Mouse (Mus musculus): ENCODE results near the gene 9030025P20Rik. TPM values are rescaled to one million over a fixed set of nuclear protein-coding genes. Genes with fewer than 3 reads are reported as not detected.
A peak's percentile ranks its signal among the peaks of the same experiment; 100 is the strongest.
"Not testable (repeated sequence)": the region's sequence is repeated elsewhere in the genome, so short reads cannot be mapped to it uniquely, and the experiment has no call there.

The 9030025P20Rik gene
- polyA plus RNA-seq, 1 experiment, result 34.4 TPM

GRCm38 (mm10) chr17:14949161-14949827 is 29.0 kb upstream of the 9030025P20Rik start:
- H3K27ac ChIP-seq (ENCODE audit: insufficient read depth, low read depth, low read length), result no peak overlapping the region
- H3K4me1 ChIP-seq (ENCODE audit: control insufficient read depth, insufficient read depth, low read length), result peaks cover 4% of the 10 kb centered on the region
- no peak overlapping the region for H3K4me3 ChIP-seq (ENCODE audit: insufficient read depth, low read length)
- TF ChIP-seq CTCF (IDR thresholded peaks at IDR 0.05; ENCODE audit: low read depth, low read length), result no peak
- TF ChIP-seq POLR2A (IDR thresholded peaks at IDR 0.05; ENCODE audit: borderline replicate concordance, low read depth, low read length), result no peak

GRCm38 (mm10) chr17:14953452-14953851 is 24.8 kb upstream of the 9030025P20Rik start:
- Histone ChIP-seq H3K4me3 (ENCODE audit: insufficient read depth, low read length) (no peak overlapping the region), H3K27ac (ENCODE audit: insufficient read depth, low read depth, low read length) (no peak overlapping the region), H3K4me1 (ENCODE audit: control insufficient read depth, insufficient read depth, low read length) (no peaks in the 10 kb centered on the region)
- TF ChIP-seq POLR2A (IDR thresholded peaks at IDR 0.05; ENCODE audit: borderline replicate concordance, low read depth, low read length), result no peak
- no peak for TF ChIP-seq CTCF (IDR thresholded peaks at IDR 0.05; ENCODE audit: low read depth, low read length)

GRCm38 (mm10) chr17:14958686-14959327 is 19.5 kb upstream of the 9030025P20Rik start:
- no peak overlapping the region for H3K4me3 ChIP-seq (ENCODE audit: insufficient read depth, low read length)
- TF ChIP-seq CTCF (IDR thresholded peaks at IDR 0.05; ENCODE audit: low read depth, low read length) (no peak), POLR2A (IDR thresholded peaks at IDR 0.05; ENCODE audit: borderline replicate concordance, low read depth, low read length) (no peak)
- H3K4me1 ChIP-seq (ENCODE audit: control insufficient read depth, insufficient read depth, low read length), result peaks cover 2% of the 10 kb centered on the region; the same call in 1 of the 2 replicates
- no peak overlapping the region for H3K27ac ChIP-seq (ENCODE audit: insufficient read depth, low read depth, low read length)

GRCm38 (mm10) chr17:14959979-14960378 is 18.3 kb upstream of the 9030025P20Rik start:
- H3K27ac ChIP-seq (ENCODE audit: insufficient read depth, low read depth, low read length), result no peak overlapping the region
- TF ChIP-seq POLR2A (IDR thresholded peaks at IDR 0.05; ENCODE audit: borderline replicate concordance, low read depth, low read length) (no peak), CTCF (IDR thresholded peaks at IDR 0.05; ENCODE audit: low read depth, low read length) (no peak)
- H3K4me3 ChIP-seq (ENCODE audit: insufficient read depth, low read length), result peak overlapping the region; percentile 37
- H3K4me1 ChIP-seq (ENCODE audit: control insufficient read depth, insufficient read depth, low read length), result peaks cover 2% of the 10 kb centered on the region; the same call in 1 of the 2 replicates

- no peak overlapping the region for H3K27ac ChIP-seq (ENCODE audit: insufficient read depth, low read depth, low read length)
- peak overlapping the region; percentile 84 for H3K4me3 ChIP-seq (ENCODE audit: insufficient read depth, low read length)
- peaks cover 2% of the 10 kb centered on the region; the same call in 1 of the 2 replicates for H3K4me1 ChIP-seq (ENCODE audit: control insufficient read depth, insufficient read depth, low read length)
- TF ChIP-seq CTCF (IDR thresholded peaks at IDR 0.05; ENCODE audit: low read depth, low read length) (no peak), POLR2A (IDR thresholded peaks at IDR 0.05; ENCODE audit: borderline replicate concordance, low read depth, low read length) (no peak)
These were observed 17.7 kb upstream of the 9030025P20Rik start for GRCm38 (mm10) chr17:14960520-14960919.

- H3K4me3 ChIP-seq (ENCODE audit: insufficient read depth, low read length), result peak within 1 kb of the TSS; percentile 84
- not testable (repeated sequence) for H3K27ac ChIP-seq (ENCODE audit: insufficient read depth, low read depth, low read length); H3K4me1 ChIP-seq (ENCODE audit: control insufficient read depth, insufficient read depth, low read length)
These were observed 17.2 kb upstream of the 9030025P20Rik start, which contains the start of gene Phf10 for GRCm38 (mm10) chr17:14960951-14961556. Gene Phf10, minus strand, starts transcription at chr17:14961273.

- H3K4me3 ChIP-seq (ENCODE audit: insufficient read depth, low read length); H3K27ac ChIP-seq (ENCODE audit: insufficient read depth, low read depth, low read length); H3K4me1 ChIP-seq (ENCODE audit: control insufficient read depth, insufficient read depth, low read length): not testable (repeated sequence)
These were observed 16.6 kb upstream of the 9030025P20Rik start for GRCm38 (mm10) chr17:14961557-14962154.

GRCm38 (mm10) chr17:14968373-14968913 is 9.8 kb upstream of the 9030025P20Rik start:
- not testable (repeated sequence) for H3K4me3 ChIP-seq (ENCODE audit: insufficient read depth, low read length); H3K4me1 ChIP-seq (ENCODE audit: control insufficient read depth, insufficient read depth, low read length); H3K27ac ChIP-seq (ENCODE audit: insufficient read depth, low read depth, low read length)

GRCm38 (mm10) chr17:14977718-14978361 is 428 bp upstream of the 9030025P20Rik start:
- H3K4me3 ChIP-seq (ENCODE audit: insufficient read depth, low read length); H3K4me1 ChIP-seq (ENCODE audit: control insufficient read depth, insufficient read depth, low read length): not testable (repeated sequence)
- 0 out of 2 replicates have a peak overlapping the region, but pooled peaks have one; percentile 26 for H3K27ac ChIP-seq (ENCODE audit: insufficient read depth, low read depth, low read length)

GRCm38 (mm10) chr17:14990116-14990702 is 11.9 kb downstream of the 9030025P20Rik start:
- not testable (repeated sequence) for H3K4me3 ChIP-seq (ENCODE audit: insufficient read depth, low read length); H3K4me1 ChIP-seq (ENCODE audit: control insufficient read depth, insufficient read depth, low read length)
- H3K27ac ChIP-seq (ENCODE audit: insufficient read depth, low read depth, low read length), result peak overlapping the region; percentile 52

- H3K4me1 ChIP-seq (ENCODE audit: control insufficient read depth, insufficient read depth, low read length); H3K4me3 ChIP-seq (ENCODE audit: insufficient read depth, low read length); H3K27ac ChIP-seq (ENCODE audit: insufficient read depth, low read depth, low read length): not testable (repeated sequence)
These were observed 14.4 kb downstream of the 9030025P20Rik start for GRCm38 (mm10) chr17:14992522-14993138.

GRCm38 (mm10) chr17:14993139-14993832 is 15.0 kb downstream of the 9030025P20Rik start:
- not testable (repeated sequence) for H3K4me1 ChIP-seq (ENCODE audit: control insufficient read depth, insufficient read depth, low read length); H3K27ac ChIP-seq (ENCODE audit: insufficient read depth, low read depth, low read length); H3K4me3 ChIP-seq (ENCODE audit: insufficient read depth, low read length)

GRCm38 (mm10) chr17:14994140-14994539 is 15.9 kb downstream of the 9030025P20Rik start:
- not testable (repeated sequence) for H3K4me3 ChIP-seq (ENCODE audit: insufficient read depth, low read length); H3K27ac ChIP-seq (ENCODE audit: insufficient read depth, low read depth, low read length); H3K4me1 ChIP-seq (ENCODE audit: control insufficient read depth, insufficient read depth, low read length)
